Mouse (Mus musculus): ENCODE results near the gene Gm20388. TPM values are rescaled to one million over a fixed set of nuclear protein-coding genes. Genes with fewer than 3 reads are reported as not detected.

Gm20388 gene
- total RNA-seq, 2 experiments from 2014 or later = not detected

- DNase-seq (ENCODE audit: low spot score in 2 of 2) = peak in 1 of 2 experiments; percentile 40
These were observed 2882.9 kb downstream of the Gm20388 start for GRCm38 (mm10) chr8:122793375-122794174.

GRCm38 (mm10) chr8:122794175-122794454, 2883.5 kb downstream of the Gm20388 start:
- DNase-seq (ENCODE audit: low spot score in 2 of 2) = no peak

- DNase-seq (ENCODE audit: low spot score in 2 of 2) = peak in 1 of 2 experiments; percentile 39
These were observed 2893.5 kb downstream of the Gm20388 start for GRCm38 (mm10) chr8:122803906-122804761.

- DNase-seq (ENCODE audit: low spot score in 2 of 2) = peak in 1 of 2 experiments; percentile 58
These were observed 2894.7 kb downstream of the Gm20388 start for GRCm38 (mm10) chr8:122805349-122805748.

GRCm38 (mm10) chr8:122806956-122807538, 2896.4 kb downstream of the Gm20388 start:
- DNase-seq (ENCODE audit: low spot score in 2 of 2) = no peak

GRCm38 (mm10) chr8:122807907-122808306, 2897.3 kb downstream of the Gm20388 start:
- DNase-seq (ENCODE audit: low spot score in 2 of 2) = no peak

GRCm38 (mm10) chr8:122810376-122810775, 2899.7 kb downstream of the Gm20388 start:
- DNase-seq (ENCODE audit: low spot score in 2 of 2) = no peak

- DNase-seq (ENCODE audit: low spot score in 2 of 2) = no peak
These were observed 2901.3 kb downstream of the Gm20388 start for GRCm38 (mm10) chr8:122811870-122812494.

- no peak for DNase-seq (ENCODE audit: low spot score in 2 of 2)
These were observed 2902.1 kb downstream of the Gm20388 start for GRCm38 (mm10) chr8:122812610-122813250.

- peak in 1 of 2 experiments; percentile 52 for DNase-seq (ENCODE audit: low spot score in 2 of 2)
These were observed 2904.0 kb downstream of the Gm20388 start for GRCm38 (mm10) chr8:122814608-122815007.

GRCm38 (mm10) chr8:122816965-122817364, 2906.3 kb downstream of the Gm20388 start:
- DNase-seq (ENCODE audit: low spot score in 2 of 2) = no peak

- DNase-seq (ENCODE audit: low spot score in 2 of 2) = no peak
These were observed 2907.3 kb downstream of the Gm20388 start for GRCm38 (mm10) chr8:122817724-122818496.

- no peak for DNase-seq (ENCODE audit: low spot score in 2 of 2)
These were observed 2909.1 kb downstream of the Gm20388 start for GRCm38 (mm10) chr8:122819776-122820175.

GRCm38 (mm10) chr8:122824571-122824970, 2913.9 kb downstream of the Gm20388 start:
- DNase-seq (ENCODE audit: low spot score in 2 of 2) = peak in 1 of 2 experiments; percentile 44

GRCm38 (mm10) chr8:122824986-122825385, 2914.3 kb downstream of the Gm20388 start:
- no peak for DNase-seq (ENCODE audit: low spot score in 2 of 2)

- DNase-seq (ENCODE audit: low spot score in 2 of 2) = no peak
These were observed 2914.8 kb downstream of the Gm20388 start for GRCm38 (mm10) chr8:122825408-122825807.

- DNase-seq (ENCODE audit: low spot score in 2 of 2) = no peak
These were observed 2918.8 kb downstream of the Gm20388 start for GRCm38 (mm10) chr8:122829396-122829795.

GRCm38 (mm10) chr8:122830349-122831061, 2919.9 kb downstream of the Gm20388 start:
- DNase-seq (ENCODE audit: low spot score in 2 of 2) = peak; percentile 93 to 95

GRCm38 (mm10) chr8:122834416-122834815, 2923.8 kb downstream of the Gm20388 start:
- no peak for DNase-seq (ENCODE audit: low spot score in 2 of 2)
